ENCODE assay signal across 8 mouse cellular contexts in the genomic region with DNA sequence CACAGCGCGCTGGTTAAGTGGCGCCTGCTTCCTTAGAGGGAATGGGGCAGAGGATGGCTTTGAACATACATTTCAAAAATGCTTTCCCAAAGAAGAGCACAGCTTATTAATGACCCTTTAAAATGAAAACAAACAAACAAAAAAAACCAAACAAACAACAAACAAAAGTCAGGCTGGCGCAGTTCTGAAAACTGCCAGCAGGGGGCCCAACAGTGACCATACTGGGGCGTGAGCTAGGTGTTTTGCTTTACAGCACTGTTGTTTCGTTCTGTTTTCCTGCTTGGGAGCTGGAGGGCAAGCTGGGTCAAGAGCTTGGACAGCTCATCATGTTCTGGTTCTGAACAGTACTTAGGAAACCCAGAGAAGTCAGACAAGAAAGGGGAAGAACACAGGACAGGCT.
DNase-seq lines count a peak whose midpoint lies in the region; ATAC-seq and TF ChIP-seq lines count a peak whose summit lies in the region.

No protein-coding gene starts in this region.

- ATAC-seq in liver, embryonic 14.5 days (ENCODE audit: insufficient read depth), result no peak
- no peak for ATAC-seq in liver, embryonic 12.5 days
- ATAC-seq in erythroblast, adult 5-6 weeks (replicated peaks; ENCODE audit: low FRiP score, poor library complexity, severe bottlenecking), result 0 out of 2 replicates have a peak, but pooled peaks have one; percentile 36

- no peaks in the 10 kb centered on the region for H3K27me3 ChIP-seq in liver, embryonic 14.5 days (ENCODE audit: control insufficient read depth, insufficient read depth, low read length)
- H3K27me3 ChIP-seq in liver, embryonic 12.5 days (replicated peaks), result no peaks in the 10 kb centered on the region
- no peaks in the 10 kb centered on the region for H3K27me3 ChIP-seq in ES-Bruce4 (ENCODE audit: control insufficient read depth, insufficient read depth, low read length, poor library complexity, severe bottlenecking)

- no peak for TF ChIP-seq POLR2A in ES-Bruce4 (IDR thresholded peaks at IDR 0.05; ENCODE audit: insufficient read depth, low read length)

- no peak overlapping the region for H3K4me2 ChIP-seq in liver, embryonic 14.5 days (ENCODE audit: low read depth)
- H3K4me2 ChIP-seq in liver, embryonic 12.5 days, result no peak overlapping the region

- no peaks in the 10 kb centered on the region for H3K36me3 ChIP-seq in liver, embryonic 14.5 days (replicated peaks; ENCODE audit: control insufficient read depth, insufficient read depth, low read depth)
- no peaks in the 10 kb centered on the region for H3K36me3 ChIP-seq in liver, embryonic 12.5 days
- H3K36me3 ChIP-seq in ES-Bruce4 (ENCODE audit: control insufficient read depth, insufficient read depth, low read length, poor library complexity, severe bottlenecking), result no peaks in the 10 kb centered on the region

- H3K9me3 ChIP-seq in liver, embryonic 14.5 days (ENCODE audit: control insufficient read depth, low read length), result no peaks in the 10 kb centered on the region
- H3K9me3 ChIP-seq in liver, embryonic 12.5 days (replicated peaks), result no peaks in the 10 kb centered on the region
- no peaks in the 10 kb centered on the region for H3K9me3 ChIP-seq in ES-Bruce4 (replicated peaks; ENCODE audit: control insufficient read depth, insufficient read depth, low read length, poor library complexity, severe bottlenecking)

- no peak overlapping the region for H3K9ac ChIP-seq in liver, embryonic 14.5 days (replicated peaks)
- no peak overlapping the region for H3K9ac ChIP-seq in liver, embryonic 12.5 days
- no peak overlapping the region for H3K9ac ChIP-seq in ES-Bruce4 (ENCODE audit: low read depth, poor library complexity, severe bottlenecking)

- TF ChIP-seq EP300 in liver, embryonic 14.5 days (IDR thresholded peaks at IDR 0.05; ENCODE audit: low read depth), result no peak
- no peak for TF ChIP-seq EP300 in ES-Bruce4 (IDR thresholded peaks at IDR 0.05; ENCODE audit: insufficient read depth, low read depth, low read length)

- no peaks in the 10 kb centered on the region for H3K4me1 ChIP-seq in liver, embryonic 14.5 days (replicated peaks; ENCODE audit: control insufficient read depth in 2 of 2, insufficient read depth in 2 of 2, low read length in 1 of 2)
- H3K4me1 ChIP-seq in liver, embryonic 12.5 days, result no peaks in the 10 kb centered on the region
- H3K4me1 ChIP-seq in ES-Bruce4 (ENCODE audit: control insufficient read depth, insufficient read depth, low read length), result no peaks in the 10 kb centered on the region

- H3K27ac ChIP-seq in liver, embryonic 14.5 days, result no peak overlapping the region
- H3K27ac ChIP-seq in liver, embryonic 12.5 days, result no peak overlapping the region
- no peak overlapping the region for H3K27ac ChIP-seq in ES-Bruce4 (ENCODE audit: insufficient read depth, low read length)

- peak; percentile 90 for TF ChIP-seq CTCF in liver, embryonic 14.5 days (IDR thresholded peaks at IDR 0.05; ENCODE audit: low read depth)
- peak; percentile 62 for TF ChIP-seq CTCF in ES-Bruce4 (IDR thresholded peaks at IDR 0.05; ENCODE audit: low read depth, low read length)

- 48% methylated on average over 6 of the region's 6 CpGs for WGBS in liver, embryonic 14.5 days (ENCODE audit: insufficient replicate concordance)
- 52% methylated on average over 6 of the region's 6 CpGs for WGBS in liver, embryonic 12.5 days (ENCODE audit: insufficient replicate concordance)

- peak; percentile 51 to 75 for DNase-seq in cerebellum, postnatal 14 days
- DNase-seq in cerebellum, adult 11 months, result no peak
- DNase-seq in liver, embryonic 14.5 days (ENCODE audit: low read depth in 3 of 3, low spot score in 3 of 3), result no peak
- no peak for DNase-seq in MN1 (ENCODE audit: low spot score)
- no peak for DNase-seq in gastrocnemius, postnatal 4 days (ENCODE audit: low spot score in 2 of 2)

- no peak overlapping the region for H3K4me3 ChIP-seq in liver, embryonic 14.5 days (ENCODE audit: insufficient read depth in 1 of 2, low read depth in 2 of 2, low read length in 2 of 2)
- H3K4me3 ChIP-seq in liver, embryonic 12.5 days, result no peak overlapping the region
- H3K4me3 ChIP-seq in ES-Bruce4 (ENCODE audit: low read depth, low read length), result no peak overlapping the region

Comparison
In these comparisons a context has a peak if more than half of its experiments do, and no peak if none do; other contexts are left out.
1. DNase-seq: peak in cerebellum, postnatal 14 days (2 of 2); none in cerebellum, adult 11 months (single experiment), liver, embryonic 14.5 days (0 of 3), MN1 (single experiment) and gastrocnemius, postnatal 4 days (0 of 2).